Mouse (Mus musculus): ENCODE results near the gene Hpse2.
"Not testable (repeated sequence)": the region's sequence is repeated elsewhere in the genome, so short reads cannot be mapped to it uniquely, and the experiment has no call there.

The Hpse2 gene

DNA sequence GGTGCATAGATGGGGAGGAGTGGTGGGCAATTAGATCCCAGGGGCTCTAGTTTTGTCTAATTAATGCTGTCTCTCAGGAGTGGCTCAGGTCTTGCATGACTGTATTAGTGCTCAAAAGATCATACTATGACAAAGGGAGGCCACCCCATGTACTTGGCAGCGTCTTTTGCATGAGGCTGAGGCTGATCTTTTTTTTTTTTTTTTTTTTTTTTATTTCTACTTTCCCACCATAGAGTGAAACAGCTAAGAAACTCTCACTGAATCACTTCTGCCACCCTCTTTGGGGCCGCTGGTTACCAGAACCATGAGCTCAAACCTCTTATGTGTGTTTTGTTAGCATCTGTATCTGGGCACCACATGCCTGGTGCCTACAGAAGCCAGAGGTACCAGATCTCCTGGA lies 549.0 kb downstream of the Hpse2 start:
- DNase-seq, result no peak

DNA sequence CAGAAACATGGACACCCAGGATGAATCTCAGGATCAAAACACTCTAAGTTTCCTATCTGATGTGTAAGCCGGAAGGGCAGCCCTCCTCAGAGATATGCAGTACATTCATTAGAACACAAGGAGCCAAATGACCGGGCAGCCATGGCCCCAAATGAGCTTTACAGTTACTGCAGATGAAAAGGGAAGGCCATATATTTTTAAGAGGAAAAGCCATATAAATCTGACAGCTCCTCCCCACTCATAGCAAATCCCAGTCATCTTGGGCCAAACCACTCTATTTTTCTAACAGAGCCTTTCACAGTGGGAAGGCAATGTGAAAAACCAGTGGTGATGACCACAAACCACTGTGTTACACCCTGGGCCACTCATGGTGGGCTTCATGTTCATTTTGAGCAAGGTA lies 549.9 kb downstream of the Hpse2 start:
- DNase-seq, result no peak

DNA sequence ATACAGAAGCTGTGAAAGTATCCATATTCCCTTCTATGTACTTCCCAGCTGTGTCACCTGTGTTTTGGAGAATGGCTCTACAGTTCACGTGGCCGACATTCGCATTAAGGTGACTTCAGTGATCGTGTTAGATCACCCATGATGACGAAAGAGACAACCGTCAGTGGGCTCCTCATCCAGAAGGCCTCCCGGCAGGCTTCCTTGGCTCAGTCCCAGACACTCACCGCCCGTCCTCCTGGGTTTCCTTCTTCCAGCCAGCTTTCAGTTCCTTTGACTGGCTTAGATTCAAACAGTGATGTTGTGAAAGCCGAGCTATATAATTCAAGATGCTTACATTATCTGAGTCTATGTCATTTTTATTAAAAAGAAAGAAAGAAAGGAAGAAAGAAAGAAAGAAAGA lies 550.6 kb downstream of the Hpse2 start:
- no peak for DNase-seq

DNA sequence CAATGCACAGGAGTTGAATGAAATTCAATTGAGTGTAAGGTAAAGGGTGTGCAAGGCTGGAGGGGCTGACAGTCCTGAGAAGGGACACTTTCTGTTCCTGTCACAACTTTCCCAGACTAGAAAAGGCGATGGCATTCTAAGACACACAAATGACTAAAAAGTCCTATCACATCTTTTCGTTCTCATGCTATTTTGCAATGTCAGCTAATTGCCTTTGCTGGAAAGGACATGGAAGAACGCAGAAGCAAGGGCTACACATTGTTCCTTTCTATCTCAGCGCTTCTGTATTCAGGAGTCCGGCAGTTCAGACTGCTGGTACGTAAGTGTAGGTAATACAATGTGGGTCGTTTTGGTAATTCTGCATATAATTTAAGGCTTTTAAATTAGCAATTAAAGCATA lies 555.0 kb downstream of the Hpse2 start:
- DNase-seq, result no peak

DNA sequence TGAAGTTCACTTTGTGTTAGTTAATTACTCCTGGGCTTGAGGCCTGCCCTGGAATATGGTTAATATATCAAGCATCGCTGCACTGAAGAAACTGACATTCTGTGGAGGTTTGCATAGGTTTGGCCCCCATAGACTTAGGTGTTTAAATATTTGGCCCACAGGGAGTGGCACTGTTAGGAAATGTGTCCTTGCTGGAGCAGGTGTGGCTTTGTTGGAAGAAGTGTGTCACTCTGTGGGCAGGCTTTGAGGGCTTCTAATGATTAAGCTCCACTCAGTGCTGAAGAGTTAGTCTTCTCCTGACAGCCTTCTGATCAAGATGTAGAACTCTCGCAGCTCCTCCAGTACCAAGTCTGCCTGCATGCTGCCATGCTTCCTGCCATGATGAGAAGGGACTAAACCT lies 555.9 kb downstream of the Hpse2 start:
- DNase-seq, result no peak

DNA sequence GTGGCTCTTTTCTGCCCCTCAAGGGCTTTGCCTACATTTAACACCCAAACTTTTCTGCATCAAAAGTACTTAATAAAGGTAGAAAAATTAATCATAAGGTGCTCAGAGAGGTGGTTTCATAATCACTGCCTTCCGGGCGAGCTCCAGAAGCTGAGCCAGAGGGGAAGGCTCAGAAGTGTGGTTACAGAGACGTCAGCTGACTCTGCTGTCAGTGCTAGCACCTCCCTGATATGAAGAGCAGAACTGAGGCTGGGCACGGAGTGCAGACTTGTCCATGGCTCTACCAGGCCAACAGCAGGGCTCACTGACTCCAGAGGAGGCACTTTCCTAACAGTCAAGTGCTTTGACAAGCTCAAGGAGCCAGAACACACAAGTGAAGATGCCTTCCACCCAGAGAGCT lies 559.0 kb downstream of the Hpse2 start:
- no peak for DNase-seq

DNA sequence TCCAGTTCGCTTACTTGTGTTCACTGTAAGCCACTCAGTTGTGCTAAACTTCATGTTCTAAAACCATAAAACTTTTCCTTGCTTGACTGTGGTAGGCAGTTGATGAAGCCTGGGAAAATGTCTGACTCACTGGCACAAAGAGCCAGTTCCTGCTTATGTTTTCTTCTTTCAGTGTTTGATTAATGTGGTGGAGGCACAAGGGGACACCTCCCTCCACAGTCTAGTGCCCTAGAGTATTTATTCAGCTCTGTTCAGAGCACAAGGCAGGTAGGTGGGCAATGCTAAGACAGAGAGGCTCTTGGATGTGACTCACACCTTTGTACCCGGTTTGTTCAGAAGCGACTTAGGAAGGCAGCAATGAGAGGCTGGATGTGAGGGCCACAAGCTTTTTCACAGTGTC lies 560.3 kb downstream of the Hpse2 start:
- no peak for DNase-seq

DNA sequence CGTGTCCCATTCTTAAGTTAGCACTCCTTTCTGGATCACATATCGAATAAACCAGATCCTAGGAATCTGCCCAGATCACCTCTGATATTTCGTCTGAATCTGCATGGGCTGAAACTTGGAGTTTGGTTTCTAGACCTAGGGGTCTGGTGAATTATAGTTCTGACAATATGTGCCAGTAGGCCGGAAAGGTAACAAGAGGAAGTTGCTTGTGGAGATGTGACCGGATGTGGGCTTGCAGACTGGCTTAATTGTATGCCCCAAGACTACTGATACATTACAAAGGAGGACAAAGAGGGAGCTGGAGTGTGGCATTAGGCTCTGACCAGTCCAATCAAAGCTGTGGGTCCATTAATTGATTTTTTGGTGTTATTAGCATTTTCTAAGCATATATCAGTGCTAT lies 568.0 kb downstream of the Hpse2 start:
- DNase-seq, result no peak

DNA sequence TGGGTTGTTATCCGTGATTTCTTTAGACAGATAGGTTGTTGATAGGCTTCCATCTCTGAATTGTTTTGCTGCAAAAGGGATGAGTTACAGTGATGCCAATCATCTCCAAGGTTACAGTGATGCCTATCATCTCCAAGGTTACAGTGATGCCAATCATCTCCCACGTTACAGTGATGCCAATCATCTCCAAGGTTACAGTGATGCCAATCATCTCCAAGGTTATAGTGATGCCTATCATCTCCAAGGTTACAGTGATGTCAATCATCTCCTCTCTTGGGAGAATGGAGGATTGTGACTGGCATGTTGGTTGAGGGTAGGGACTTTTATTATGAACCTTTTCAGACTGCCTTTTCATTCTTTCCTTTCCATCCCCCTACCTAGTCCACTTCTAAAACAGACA lies 570.4 kb downstream of the Hpse2 start:
- DNase-seq, result no peak

DNA sequence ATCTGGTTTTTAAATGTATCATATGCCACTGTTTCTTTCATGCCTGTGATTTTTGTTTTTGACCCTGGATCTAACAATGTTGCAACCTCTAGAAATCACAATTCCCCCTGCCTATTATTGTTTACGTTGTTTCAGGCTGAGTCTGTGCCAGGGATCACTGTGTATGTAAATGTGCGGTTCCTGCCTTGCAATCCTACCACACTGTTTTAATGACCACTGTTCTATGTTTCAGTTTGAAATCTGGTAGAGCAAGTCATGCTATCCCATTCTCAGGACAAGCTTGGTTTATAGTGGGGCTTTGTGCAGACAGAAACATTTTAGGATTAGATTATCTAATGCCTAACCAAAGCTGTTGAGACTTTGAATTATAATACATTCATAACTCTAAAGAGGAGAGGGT lies 571.9 kb downstream of the Hpse2 start:
- DNase-seq, result no peak

DNA sequence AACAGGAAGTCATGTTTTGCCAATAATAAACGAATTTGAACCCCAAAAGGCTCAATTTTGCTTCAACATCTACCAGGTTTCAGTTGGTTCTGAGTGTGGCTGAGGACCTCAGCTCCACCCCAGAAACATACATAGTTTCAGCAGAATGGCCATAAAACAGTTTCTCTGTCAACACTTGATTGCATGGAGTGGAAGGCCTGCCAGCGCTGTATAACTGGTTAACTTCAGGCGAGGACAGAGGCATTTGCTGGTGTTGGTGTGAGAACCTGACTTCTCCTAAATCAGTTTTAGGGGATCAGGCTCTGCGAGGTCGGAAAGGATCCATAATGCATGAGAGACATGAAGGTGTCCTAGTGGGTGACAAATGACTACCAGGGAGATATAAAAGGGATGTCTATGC lies 578.0 kb downstream of the Hpse2 start:
- DNase-seq, result no peak

DNA sequence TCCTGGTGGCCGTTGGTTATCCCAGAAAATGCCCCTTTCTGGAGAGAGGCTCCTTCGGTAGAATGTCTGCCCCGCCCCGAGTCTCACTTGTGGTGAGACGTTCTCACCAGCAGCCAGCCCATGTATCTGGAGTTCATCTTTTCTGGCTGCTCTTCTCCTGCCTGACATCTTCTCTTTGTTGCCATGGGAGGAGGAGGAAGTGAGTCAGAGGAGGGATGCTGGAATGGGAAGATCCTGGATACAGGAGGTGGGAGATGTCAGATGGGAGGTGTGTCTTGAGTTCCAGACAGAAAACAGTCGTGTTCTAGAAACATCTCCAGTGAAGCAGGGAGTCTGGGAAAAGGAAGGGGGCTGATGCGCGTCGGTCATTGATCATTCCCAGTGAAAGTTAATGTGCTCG lies 578.7 kb downstream of the Hpse2 start:
- DNase-seq, result no peak

DNA sequence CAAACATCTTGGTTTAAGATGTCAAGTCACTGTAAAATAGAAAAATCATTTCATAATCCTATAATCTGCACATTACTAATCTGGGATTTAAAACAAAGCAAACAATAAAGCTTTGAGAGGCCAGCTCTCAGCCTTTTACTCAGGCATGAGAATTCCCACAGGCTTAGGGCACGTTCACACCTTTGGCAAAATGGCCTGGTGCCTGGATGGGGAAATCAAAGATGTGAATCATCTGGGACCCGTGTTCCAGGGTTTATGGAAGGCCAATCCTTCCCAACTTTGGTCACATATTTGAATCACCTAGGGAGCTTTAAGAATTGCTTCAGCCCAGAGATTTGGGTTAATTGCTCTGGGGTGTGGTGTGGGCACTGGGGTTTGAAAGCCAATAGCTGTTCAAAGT lies 590.3 kb downstream of the Hpse2 start:
- no peak for DNase-seq

DNA sequence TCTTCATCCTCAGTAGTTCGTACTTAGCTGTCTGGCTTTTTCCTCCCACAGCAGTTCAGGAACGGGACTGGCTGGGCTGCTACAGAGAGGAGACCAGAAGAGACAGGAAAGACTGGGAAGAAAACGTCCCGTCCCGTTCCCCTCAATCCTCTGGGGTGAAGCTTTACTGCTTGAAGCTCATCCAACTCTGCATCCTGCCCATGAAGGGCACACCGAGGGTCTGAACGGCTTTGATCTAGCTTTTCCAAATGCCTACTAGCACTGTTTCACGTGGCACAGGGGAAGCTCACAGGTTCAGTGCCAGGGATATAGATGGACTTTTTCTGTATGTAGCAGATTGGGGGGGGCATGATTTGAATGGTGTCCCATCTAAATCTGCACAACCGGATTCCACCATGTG lies 592.4 kb downstream of the Hpse2 start:
- DNase-seq, result no peak

DNA sequence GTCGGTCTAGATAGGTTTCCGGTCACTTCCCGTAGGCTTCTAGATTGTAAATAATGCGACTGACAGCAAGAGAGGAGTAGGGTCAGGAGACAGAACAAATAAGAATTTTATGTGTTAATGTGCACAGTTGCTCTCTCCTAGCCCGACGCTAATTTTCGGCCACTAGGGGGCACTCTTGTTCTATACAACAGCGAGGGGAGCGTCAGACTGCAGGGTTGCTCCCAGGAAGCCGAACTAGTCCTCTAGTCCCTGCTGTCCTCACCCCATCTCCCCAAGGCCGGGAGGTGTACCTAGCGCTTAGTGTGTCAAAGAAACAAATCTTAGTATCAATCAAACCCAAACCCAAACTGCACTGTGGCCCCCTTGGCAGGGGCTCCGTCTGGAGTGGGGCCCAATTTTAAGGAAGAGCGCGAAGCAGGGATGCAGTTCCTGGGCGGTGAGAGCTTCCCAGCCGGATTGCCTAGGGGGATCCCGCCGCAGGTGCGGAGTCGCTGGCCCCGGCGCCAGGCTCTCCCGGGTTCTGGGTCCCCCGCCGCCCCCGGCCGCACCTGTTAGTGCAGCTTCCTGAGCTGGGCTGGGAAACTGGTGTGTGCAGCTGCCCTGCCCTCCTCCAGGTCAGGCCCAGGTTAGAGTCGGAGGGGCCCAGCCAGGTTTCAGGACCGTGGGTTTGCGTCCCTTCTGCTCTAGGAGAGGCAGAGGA lies 593.1 kb downstream of the Hpse2 start:
- peak; percentile 82 for DNase-seq

DNA sequence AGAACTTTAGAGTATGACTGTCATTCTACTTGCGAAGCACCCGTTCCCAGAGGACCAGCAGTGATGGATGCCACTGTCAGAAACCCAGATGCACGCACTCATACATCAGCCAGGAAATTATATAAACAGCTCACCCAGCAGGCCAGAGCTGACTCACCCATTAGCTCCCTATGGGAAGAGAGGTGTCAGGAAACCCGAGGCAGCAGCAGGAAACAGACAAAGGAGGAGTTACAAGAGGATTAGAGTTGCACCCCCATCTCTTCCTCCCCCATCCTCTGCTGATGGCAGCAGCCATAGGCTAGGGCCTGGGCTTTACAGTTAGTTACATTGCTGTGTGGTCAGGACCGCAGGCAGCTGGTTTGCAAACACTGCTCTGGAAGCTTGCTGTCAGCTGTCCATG lies 599.8 kb downstream of the Hpse2 start:
- DNase-seq, result no peak

DNA sequence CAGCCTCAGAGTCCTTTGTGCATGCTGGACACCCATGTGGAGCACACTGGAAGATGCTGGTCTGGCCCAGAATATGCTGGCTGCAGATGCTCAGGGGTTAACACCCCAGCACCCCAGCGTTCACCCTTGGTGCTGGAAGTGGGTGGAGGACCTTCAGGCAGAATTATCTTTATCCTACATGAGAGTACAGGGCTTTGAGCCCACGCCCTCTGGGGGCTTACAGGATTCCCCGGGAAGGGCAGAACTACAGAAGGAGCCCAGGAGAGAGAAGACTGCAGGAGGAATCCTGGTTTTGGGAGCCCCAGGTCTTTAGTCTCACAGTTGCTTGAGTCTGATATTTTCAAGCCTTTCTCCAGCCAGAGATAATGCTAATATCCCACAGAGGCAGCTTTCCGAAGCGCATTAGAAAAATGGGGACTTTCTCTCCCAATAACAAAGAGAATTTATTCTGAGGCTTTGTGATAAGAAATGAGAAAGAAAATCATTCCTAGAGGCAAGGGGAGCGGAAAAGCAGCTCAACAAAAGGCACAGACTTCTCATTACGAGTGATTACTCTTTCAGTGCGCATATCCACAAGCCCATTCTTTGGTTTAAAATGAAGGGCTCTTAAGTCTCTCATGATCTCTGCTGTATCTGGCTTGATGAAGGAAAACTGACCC lies 602.5 kb downstream of the Hpse2 start:
- no peak for DNase-seq

DNA sequence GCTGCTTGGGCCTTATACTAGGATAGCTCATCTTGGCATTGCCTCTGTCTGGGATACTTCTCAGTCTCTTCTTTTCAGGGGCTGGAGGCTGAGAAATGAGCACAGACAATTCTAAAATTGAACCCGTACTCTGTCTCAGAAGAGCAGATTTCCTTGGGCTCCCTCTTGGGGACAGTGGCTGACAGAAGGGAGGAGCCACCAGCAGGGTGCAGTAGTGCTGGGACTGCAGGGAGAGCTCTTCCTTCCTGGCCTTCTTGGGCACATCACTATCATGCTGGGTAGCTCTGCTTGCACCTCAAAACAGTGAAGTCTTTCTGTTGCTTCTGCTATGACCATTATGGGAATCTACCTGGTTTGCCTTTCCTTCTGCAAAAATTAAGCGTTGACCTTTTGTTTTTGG lies 603.0 kb downstream of the Hpse2 start:
- DNase-seq, result peak; percentile 30

DNA sequence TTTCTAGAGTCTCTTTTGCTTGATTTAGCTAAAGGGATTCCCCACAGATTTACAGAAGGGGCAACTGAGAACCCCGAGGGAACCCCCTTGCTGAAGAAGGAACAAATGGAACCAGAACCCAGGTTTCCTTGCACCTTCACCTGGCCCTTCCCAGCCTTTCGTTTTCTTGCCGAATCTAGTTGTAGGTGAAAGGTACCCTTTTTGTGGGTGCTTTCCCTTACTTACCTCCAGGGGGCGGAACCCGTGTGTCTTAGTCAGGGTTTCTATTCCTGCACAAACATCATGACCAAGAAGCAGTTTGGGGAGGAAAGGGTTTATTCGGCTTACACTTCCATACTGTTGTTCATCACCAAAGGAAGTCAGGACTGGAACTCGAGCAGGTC lies 608.0 kb downstream of the Hpse2 start:
- not testable (repeated sequence) for DNase-seq

DNA sequence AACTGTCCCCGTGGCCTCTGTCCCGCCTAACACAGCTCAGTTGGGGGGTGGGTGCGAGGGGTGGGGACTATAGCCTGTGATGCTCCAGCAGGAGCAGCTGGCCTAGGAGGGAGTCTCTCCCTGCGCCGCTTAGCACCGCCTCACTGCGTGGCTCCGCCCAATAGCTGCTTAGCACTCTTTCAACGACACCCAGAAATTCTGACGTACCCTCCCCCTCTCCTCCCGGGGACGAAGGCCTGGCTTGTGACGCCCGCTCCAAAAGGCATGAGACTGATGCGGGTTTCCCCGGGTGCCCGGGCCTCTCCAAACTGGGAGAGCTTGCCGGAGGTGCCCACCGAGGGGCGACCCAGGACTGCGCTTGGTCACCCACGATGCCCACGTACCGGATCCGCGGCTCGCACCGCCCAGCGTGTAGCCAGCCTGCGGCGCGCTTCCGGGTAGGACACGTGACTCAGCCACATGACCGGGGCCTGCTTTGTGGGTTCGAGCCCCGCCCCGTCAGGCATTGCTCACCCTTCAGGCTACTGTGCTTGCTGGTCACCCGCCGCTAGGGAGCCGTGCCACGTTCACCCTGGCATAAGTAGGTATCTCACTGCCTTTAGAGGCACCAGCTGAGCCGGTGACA lies 608.5 kb downstream of the Hpse2 start, which contains the start of gene Hps1:
Gene Hps1, minus strand, starts transcription at position 448 of the 625 bp plus-strand sequence.
- peak; percentile 92 for DNase-seq

DNA sequence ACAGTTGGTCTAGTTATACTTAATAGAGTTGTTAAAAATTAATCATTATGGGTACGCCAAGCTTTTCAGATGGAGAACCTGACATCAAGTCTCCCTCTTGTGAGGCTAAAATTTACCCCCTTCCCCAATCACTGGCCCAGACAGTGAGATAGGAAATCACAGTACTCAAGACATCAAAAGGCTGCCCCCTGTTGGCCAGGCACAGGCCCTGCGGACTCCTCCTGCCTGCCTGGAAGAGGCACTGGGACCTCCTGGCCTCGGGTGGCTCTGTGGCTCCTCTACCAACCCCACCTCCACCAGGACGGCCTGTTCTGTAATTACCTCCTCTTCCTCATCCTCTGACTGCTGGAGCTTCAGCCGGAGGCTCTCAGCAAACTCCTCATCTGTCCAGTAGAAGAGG lies 610.4 kb downstream of the Hpse2 start:
- DNase-seq, result peak; percentile 58

DNA sequence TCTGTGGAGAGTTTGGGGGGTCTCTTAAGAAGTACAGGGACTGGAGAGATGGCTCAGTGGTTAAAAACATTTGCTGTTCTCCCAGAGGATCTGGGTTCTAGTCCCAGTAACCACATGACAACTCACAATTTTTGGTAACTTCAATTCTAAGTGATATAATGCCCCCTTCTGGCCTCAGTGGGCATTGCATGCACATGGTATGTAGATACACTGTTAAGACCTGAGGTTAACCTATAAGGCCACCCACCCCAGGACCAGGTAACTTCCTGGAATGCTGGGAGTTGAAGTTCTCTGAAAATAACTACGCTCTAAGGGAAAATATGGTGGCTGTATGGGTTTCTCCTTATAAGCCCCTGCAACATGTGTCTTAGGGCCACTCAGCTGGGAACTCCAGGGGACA lies 611.3 kb downstream of the Hpse2 start:
- peak; percentile 46 for DNase-seq

DNA sequence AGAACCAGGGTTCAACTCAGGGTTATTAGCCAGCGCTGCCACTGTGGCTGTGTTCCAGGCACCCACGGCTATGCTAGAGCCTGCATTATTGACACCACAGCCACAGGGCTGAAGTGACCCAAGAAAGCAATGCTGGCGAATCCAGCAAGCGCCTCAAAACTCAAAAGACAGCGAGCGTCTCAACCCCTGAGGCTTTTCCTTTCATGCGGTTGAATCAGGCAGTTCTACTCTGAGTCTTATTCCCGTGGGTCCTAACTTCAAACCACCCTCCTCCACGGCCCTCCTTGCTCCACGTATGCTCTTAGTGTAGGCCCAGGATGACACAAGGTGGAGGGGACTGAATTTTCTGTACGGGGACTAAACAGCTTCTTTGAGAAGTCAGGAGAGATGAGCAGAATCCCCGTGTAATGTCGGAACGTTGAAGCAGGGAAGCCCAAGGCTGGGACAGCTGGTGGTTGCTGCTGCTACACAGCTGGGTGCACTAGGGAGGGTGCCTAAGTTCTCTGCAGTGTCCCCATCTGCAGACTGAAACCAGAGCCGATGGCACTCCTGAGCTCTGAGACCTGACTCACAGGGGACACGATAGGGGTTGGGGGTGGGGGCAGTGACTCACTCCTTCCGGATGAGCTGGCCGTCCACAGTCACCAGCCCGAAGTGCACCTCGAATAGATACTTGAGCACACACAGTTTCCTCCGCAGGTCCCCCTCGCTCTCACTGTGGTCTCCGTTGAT lies 617.8 kb downstream of the Hpse2 start:
- no peak for DNase-seq

DNA sequence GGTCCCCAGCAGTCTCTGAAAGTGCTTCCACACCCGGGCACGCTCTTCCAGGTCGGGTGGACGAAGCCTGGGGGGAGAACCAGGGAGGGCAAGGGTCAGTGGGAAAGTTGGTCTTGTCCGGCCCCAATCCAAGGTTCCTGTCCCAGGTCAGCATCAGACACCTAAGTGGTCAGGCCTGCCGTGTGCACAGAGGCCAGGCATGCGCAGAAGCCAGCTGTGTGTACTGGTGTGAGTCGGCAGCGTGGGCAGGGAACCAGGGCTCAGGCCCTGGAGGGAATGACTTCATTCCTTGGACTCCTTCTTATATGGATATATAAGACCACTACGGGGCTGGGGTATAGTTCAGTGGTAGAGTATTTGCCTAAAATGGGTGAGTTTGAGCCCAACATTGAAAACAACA lies 618.5 kb downstream of the Hpse2 start:
- no peak for DNase-seq
